10 mouse cellular contexts compared by ENCODE assay signal in genomic region chr9:57590726-57591125, GRCm38 (mm10). TPM values are rescaled to one million over a fixed set of nuclear protein-coding genes. Genes with fewer than 3 reads are reported as not detected.
A peak's percentile ranks its signal among the peaks of the same experiment; 100 is the strongest.
DNase-seq lines count a peak whose midpoint lies in the region; ATAC-seq and TF ChIP-seq lines count a peak whose summit lies in the region.
"Had no signal": no experiment of that assay in that cellular context is flagged by ENCODE, and none has a peak within 500 bp of the region (broad histone marks: within the 10 kb centered on the region; RNA-seq: fewer than 3 reads in every experiment).

No protein-coding gene starts in this region.

- peak overlapping the region; percentile 89 for H3K4me2 ChIP-seq in hindbrain, embryonic 13.5 days
- H3K4me2 ChIP-seq in forebrain, embryonic 15.5 days (replicated peaks), result peak overlapping the region; percentile 77

- peaks cover 59% of the 10 kb centered on the region for H3K36me3 ChIP-seq in hindbrain, embryonic 13.5 days
- peaks cover 42% of the 10 kb centered on the region for H3K36me3 ChIP-seq in hindbrain, embryonic 10.5 days
- H3K36me3 ChIP-seq in E14TG2a.4 (ENCODE audit: insufficient read depth, low read length), result peaks cover 72% of the 10 kb centered on the region
- peaks cover 44% of the 10 kb centered on the region for H3K36me3 ChIP-seq in forebrain, embryonic 15.5 days

- H3K27ac ChIP-seq in hindbrain, embryonic 13.5 days, result no peak overlapping the region
- no peak overlapping the region for H3K27ac ChIP-seq in hindbrain, embryonic 10.5 days
- no peak overlapping the region for H3K27ac ChIP-seq in forebrain, embryonic 15.5 days (replicated peaks)

- TF ChIP-seq CTCF in E14TG2a.4 (conservative IDR thresholded peaks at IDR 0.05; ENCODE audit: low read length), result no peak

- H3K27me3 ChIP-seq in hindbrain, embryonic 13.5 days, result no peaks in the 10 kb centered on the region
- H3K27me3 ChIP-seq in hindbrain, embryonic 10.5 days (ENCODE audit: insufficient read depth, poor library complexity, severe bottlenecking), result peaks cover 6% of the 10 kb centered on the region; the same call in 1 of the 2 replicates
- no peaks in the 10 kb centered on the region; the same call in 1 of the 2 replicates for H3K27me3 ChIP-seq in E14TG2a.4 (ENCODE audit: insufficient read depth, low read length)
- H3K27me3 ChIP-seq in forebrain, embryonic 15.5 days, result no peaks in the 10 kb centered on the region

- no peaks in the 10 kb centered on the region for H3K9me3 ChIP-seq in hindbrain, embryonic 13.5 days
- no peaks in the 10 kb centered on the region for H3K9me3 ChIP-seq in hindbrain, embryonic 10.5 days
- no peaks in the 10 kb centered on the region for H3K9me3 ChIP-seq in E14TG2a.4 (ENCODE audit: low read length)
- H3K9me3 ChIP-seq in forebrain, embryonic 15.5 days, result no peaks in the 10 kb centered on the region

- no peak for ATAC-seq in hindbrain, embryonic 13.5 days (ENCODE audit: low FRiP score)
- no peak for ATAC-seq in forebrain, embryonic 15.5 days (replicated peaks)

- peak overlapping the region; percentile 82; the same call in 1 of the 2 replicates for H3K9ac ChIP-seq in hindbrain, embryonic 13.5 days
- H3K9ac ChIP-seq in forebrain, embryonic 15.5 days (replicated peaks), result no peak overlapping the region

- H3K4me1 ChIP-seq in hindbrain, embryonic 13.5 days (replicated peaks), result peaks cover 24% of the 10 kb centered on the region
- peaks cover 61% of the 10 kb centered on the region for H3K4me1 ChIP-seq in hindbrain, embryonic 10.5 days (replicated peaks)
- H3K4me1 ChIP-seq in E14TG2a.4 (replicated peaks; ENCODE audit: low read depth, low read length), result peaks cover 64% of the 10 kb centered on the region
- H3K4me1 ChIP-seq in forebrain, embryonic 15.5 days, result peaks cover 14% of the 10 kb centered on the region

- no peak for DNase-seq in hindbrain, embryonic 10.5 days (ENCODE audit: low spot score)
- peak; percentile 42 for DNase-seq in 3134 (ENCODE audit: extremely low read depth, insufficient read length, low spot score)
- DNase-seq in thymus, postnatal 4 days, result no peak
- no peak for DNase-seq in urinary bladder, postnatal 25 days (ENCODE audit: low spot score)
- no peak for DNase-seq in spleen, postnatal 10 days (ENCODE audit: low spot score in 2 of 2)
- DNase-seq: right cerebral cortex, postnatal 14 days had no signal

- 41% methylated on average over 5 of the region's 5 CpGs for WGBS in hindbrain, embryonic 13.5 days
- WGBS in hindbrain, embryonic 10.5 days, result 37% methylated on average over 5 of the region's 5 CpGs
- WGBS in forebrain, embryonic 15.5 days, result 33% methylated on average over 5 of the region's 5 CpGs

- H3K4me3 ChIP-seq in hindbrain, embryonic 13.5 days, result peak overlapping the region; percentile 66; the same call in 1 of the 2 replicates
- H3K4me3 ChIP-seq in hindbrain, embryonic 10.5 days, result no peak overlapping the region
- peak overlapping the region; percentile 91; the same call in 1 of the 2 replicates for H3K4me3 ChIP-seq in E14TG2a.4 (replicated peaks; ENCODE audit: low read length)
- H3K4me3 ChIP-seq in forebrain, embryonic 15.5 days, result peak overlapping the region; percentile 76; the same call in 1 of the 2 replicates

RNA-seq across cellular contexts. Expression of gene Ulk3, which starts 1.5 kb away (rescaled TPM):
- 28.6 and 30.5 TPM in 2 replicates for polyA plus RNA-seq in hindbrain, embryonic 13.5 days (2015; fragmentation: Nextera tagmentation; extraction: Ambion mirVana)
- polyA plus RNA-seq in hindbrain, embryonic 10.5 days (2016; fragmentation: Nextera tagmentation; extraction: Ambion mirVana), result 14.2 and 14.6 TPM in 2 replicates
- 26.6 and 29.8 TPM in 2 replicates for polyA plus RNA-seq in forebrain, embryonic 15.5 days (2015; fragmentation: Nextera tagmentation; extraction: Ambion mirVana)

RNA-seq across cellular contexts. Expression of gene Cplx3, which starts 15.4 kb away (rescaled TPM):
- polyA plus RNA-seq in hindbrain, embryonic 13.5 days (2015; fragmentation: Nextera tagmentation; extraction: Ambion mirVana), result 0.21 and 0.48 TPM in 2 replicates
- 0.88 and 2.8 TPM in 2 replicates for polyA plus RNA-seq in hindbrain, embryonic 10.5 days (2016; fragmentation: Nextera tagmentation; extraction: Ambion mirVana)
- polyA plus RNA-seq in forebrain, embryonic 15.5 days (2015; fragmentation: Nextera tagmentation; extraction: Ambion mirVana), result 0.45 TPM in 1 of 2 replicates, not detected in the other
- polyA plus RNA-seq: lung, embryonic 16.5 days had no signal

RNA-seq across cellular contexts. Expression of gene Lman1l, which starts 29.8 kb away (rescaled TPM):
- polyA plus RNA-seq in hindbrain, embryonic 13.5 days (2015; fragmentation: Nextera tagmentation; extraction: Ambion mirVana), result not detected in 2 replicates
- not detected in 2 replicates for polyA plus RNA-seq in hindbrain, embryonic 10.5 days (2016; fragmentation: Nextera tagmentation; extraction: Ambion mirVana)
- not detected in 2 replicates for polyA plus RNA-seq in forebrain, embryonic 15.5 days (2015; fragmentation: Nextera tagmentation; extraction: Ambion mirVana)
- polyA plus RNA-seq: lung, embryonic 16.5 days had no signal

RNA-seq across cellular contexts. Expression of gene Scamp2, which starts 30.0 kb away (rescaled TPM):
- 56.9 and 58.8 TPM in 2 replicates for polyA plus RNA-seq in hindbrain, embryonic 13.5 days (2015; fragmentation: Nextera tagmentation; extraction: Ambion mirVana)
- 50.7 and 59.7 TPM in 2 replicates for polyA plus RNA-seq in hindbrain, embryonic 10.5 days (2016; fragmentation: Nextera tagmentation; extraction: Ambion mirVana)
- 57.7 and 60.5 TPM in 2 replicates for polyA plus RNA-seq in forebrain, embryonic 15.5 days (2015; fragmentation: Nextera tagmentation; extraction: Ambion mirVana)

RNA-seq across cellular contexts. Expression of gene Mpi, which starts 38.2 kb away (rescaled TPM):
- polyA plus RNA-seq in hindbrain, embryonic 13.5 days (2015; fragmentation: Nextera tagmentation; extraction: Ambion mirVana), result 67.9 and 75.2 TPM in 2 replicates
- polyA plus RNA-seq in hindbrain, embryonic 10.5 days (2016; fragmentation: Nextera tagmentation; extraction: Ambion mirVana), result 61.7 and 74.1 TPM in 2 replicates
- polyA plus RNA-seq in forebrain, embryonic 15.5 days (2015; fragmentation: Nextera tagmentation; extraction: Ambion mirVana), result 62.9 and 69.3 TPM in 2 replicates
